Mouse (Mus musculus) urinary bladder, adult 2 months (tissue): ENCODE measurements around the gene Snrpa1. TPM values are rescaled to one million over a fixed set of nuclear protein-coding genes. Genes with fewer than 3 reads are reported as not detected.
A peak's percentile ranks its signal among the peaks of the same experiment; 100 is the strongest.

Experiments
- DNase-seq: peaks from one replicate; pipeline ENCODE4 v3.0.0; 2022; ENCODE audit warnings: low spot score
- polyA plus RNA-seq: library from polyadenylated mRNA; depleted of rRNA; stranded (reverse); fragments of >200 nt; gene quantifications from 2 replicates; pipeline ENCODE4 v1.2.3, GENCODE M21; 2012

The Snrpa1 gene
- polyA plus RNA-seq, 1 experiment = 35.5 TPM

GRCm38 (mm10) chr7:66079364-66080230 is 20.8 kb downstream of the Snrpa1 start, which contains the start of gene Selenos:
Gene Selenos (plus strand): TSS chr7:66079649.
- peak; percentile 87 for DNase-seq

- DNase-seq = no peak
Measured at GRCm38 (mm10) chr7:66080231-66080613, 21.4 kb downstream of the Snrpa1 start.

DNA sequence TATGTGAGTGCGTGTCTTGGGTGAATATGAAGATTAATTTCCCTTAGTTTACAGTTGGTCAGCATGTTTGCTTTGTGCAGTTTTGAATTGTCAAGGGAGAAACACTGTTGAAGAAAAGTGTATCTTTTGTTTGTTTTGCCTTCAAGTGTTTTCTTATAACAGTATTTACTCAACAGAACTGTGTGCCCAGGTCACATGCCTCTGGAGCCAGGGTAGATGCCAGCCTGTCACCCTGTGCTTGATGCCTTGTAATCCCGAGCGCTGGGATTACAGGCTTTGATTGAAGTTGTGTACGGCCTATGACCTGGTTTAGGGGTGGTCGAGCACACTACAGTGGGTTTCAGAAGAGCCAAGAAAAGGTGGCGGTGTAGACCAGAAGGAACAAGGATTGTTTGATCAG is 25.0 kb downstream of the Snrpa1 start:
- DNase-seq = no peak

- no peak for DNase-seq
Measured at GRCm38 (mm10) chr7:66084546-66084945, 25.7 kb downstream of the Snrpa1 start.

GRCm38 (mm10) chr7:66087652-66088051 is 28.8 kb downstream of the Snrpa1 start:
- DNase-seq = no peak

DNA sequence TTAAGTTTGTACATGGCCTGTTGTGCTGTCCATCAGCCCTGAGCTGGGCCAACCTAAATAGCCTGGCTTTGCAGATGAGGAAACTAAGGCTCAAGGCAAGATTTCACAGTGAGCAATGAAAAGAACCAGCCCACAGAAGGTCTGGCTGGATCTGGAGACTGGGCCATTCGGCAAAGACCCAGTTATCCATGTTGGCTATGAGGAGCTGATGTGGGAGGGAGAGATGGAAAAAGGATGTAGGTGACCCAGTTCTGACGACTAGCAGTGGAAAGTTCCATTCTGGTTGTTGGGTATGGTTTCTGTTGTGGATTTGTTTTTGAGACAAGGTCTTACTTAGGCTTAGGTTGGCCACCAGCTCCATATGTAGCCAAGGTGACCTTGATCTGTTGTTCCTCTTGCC is 29.3 kb downstream of the Snrpa1 start:
- DNase-seq = no peak

DNA sequence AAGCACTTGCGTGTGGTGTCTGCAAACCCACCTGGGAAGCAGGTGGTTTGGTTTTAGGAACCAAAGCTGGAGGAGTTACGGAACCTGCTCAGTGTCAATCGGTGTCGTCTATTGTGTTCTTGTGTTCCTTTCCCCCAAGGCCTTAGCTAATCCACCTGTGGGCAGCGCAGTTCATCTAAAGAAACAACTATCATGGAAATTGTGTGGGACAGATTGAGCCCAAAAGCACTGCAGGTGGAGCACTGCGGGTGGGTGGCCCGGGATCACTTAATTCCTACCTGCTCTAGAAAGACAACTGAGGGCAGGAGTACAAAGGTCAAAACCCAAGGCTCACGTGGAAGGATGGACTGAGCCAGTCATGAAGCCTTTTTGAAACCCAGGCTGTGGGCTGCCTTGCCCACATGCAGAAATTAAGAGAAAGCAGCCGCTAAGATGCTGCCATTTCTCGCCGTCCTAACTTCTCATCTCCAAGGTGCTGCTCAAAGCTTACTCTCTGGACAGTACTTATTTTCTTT is 31.9 kb downstream of the Snrpa1 start:
- no peak for DNase-seq

- DNase-seq = no peak
Measured at GRCm38 (mm10) chr7:66091553-66091952, 32.8 kb downstream of the Snrpa1 start.

DNA sequence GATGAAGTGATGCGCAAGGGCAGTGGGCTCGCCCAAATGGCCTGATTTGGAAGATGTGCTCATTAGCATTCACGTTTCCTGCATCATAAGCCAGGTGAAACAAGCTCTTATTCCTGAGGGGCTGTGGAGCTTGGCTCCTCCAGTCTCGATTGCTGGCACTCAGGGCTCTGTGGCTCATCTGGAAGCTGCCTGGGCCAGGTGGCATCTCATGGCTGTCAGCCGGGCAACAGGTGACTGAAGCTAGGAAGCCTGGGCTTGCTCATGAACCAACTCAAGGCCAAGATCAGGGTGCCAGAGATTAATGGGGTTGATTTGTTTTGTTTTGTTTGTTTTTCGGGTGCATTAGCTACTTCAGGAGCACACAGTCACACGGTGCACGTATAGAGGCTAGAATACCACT is 33.9 kb downstream of the Snrpa1 start:
- DNase-seq = no peak

GRCm38 (mm10) chr7:66094141-66094540 is 35.3 kb downstream of the Snrpa1 start:
- no peak for DNase-seq

DNA sequence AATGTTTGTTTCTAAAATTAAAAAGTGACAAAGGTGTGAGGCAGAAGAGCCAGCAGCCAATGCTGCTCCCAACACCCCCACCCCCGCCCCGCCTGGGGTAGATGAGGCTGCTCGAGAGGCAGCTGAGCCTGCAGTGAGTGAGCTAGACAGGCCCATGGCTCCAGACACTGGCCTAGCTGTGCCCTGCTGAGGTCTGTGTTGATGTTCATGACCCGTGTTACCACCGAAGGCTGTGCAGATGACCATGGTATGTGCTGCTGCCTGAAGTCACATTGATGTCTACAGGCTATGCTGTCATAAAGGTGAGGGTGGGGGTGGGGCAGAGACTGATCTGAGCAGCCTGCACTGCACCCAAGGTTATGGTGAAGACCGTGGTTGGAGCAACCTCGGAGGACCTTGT is 40.0 kb downstream of the Snrpa1 start:
- no peak for DNase-seq

DNA sequence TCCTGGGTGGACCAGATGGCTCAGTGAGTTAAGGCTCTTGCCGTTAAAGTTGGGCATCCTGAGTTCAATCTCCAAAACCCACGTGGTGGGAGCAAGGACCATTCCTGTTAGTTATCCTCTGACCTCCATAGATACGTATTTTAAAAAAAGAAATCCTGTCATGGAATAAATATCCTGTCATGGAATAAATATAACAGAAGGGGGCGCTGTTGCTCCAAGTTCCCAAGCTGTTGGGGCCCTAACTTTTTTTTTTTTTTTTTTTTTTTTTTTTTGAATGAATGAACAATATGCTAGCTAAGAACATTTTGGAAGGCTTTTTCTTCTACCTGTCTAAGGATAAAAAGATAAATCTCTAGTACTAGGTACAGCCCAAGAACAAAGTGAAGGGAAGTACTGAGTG is 43.1 kb downstream of the Snrpa1 start:
- no peak for DNase-seq

DNA sequence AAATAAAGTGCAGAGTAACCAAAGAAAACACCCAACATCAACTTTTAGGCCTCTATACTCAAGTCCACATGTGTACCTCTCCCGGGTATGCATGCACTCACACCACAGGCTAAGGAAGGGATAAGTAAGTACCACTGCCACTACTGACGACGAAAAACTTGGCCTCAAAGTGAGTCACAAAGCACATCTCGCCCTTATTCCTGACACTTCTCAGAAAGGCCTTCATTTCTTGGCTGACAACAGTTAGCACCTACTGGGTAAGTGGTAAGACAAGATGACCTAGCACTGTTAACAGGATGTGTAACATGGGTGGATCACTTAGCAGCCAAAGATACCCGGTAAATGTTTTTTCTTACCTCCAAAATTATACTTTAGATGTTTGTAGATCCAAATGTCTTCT is 45.7 kb downstream of the Snrpa1 start:
- DNase-seq = no peak

DNA sequence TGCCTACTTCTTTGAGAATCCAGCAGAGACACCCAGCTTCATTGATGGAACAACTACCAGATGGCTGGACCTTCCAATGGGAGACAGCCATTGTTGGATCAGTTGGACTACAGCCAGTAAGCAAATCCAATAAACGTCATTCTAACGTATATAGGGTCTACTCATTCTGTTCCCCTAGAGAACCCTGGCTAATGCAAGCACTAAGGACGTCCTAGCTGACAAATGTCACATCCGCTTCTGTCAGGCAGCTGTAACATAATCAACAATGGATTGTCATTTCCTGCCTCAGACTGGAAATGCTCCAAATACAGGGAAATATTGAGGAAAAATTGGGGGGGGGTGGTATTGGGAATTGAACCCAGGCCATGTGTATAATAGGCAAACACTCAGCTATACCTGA is 47.0 kb downstream of the Snrpa1 start:
- DNase-seq = no peak

GRCm38 (mm10) chr7:66106581-66107056 is 47.8 kb downstream of the Snrpa1 start:
- DNase-seq = no peak

- no peak for DNase-seq
Measured at GRCm38 (mm10) chr7:66107206-66107605, 48.4 kb downstream of the Snrpa1 start.

GRCm38 (mm10) chr7:66107930-66108329 is 49.1 kb downstream of the Snrpa1 start:
- no peak for DNase-seq

DNA sequence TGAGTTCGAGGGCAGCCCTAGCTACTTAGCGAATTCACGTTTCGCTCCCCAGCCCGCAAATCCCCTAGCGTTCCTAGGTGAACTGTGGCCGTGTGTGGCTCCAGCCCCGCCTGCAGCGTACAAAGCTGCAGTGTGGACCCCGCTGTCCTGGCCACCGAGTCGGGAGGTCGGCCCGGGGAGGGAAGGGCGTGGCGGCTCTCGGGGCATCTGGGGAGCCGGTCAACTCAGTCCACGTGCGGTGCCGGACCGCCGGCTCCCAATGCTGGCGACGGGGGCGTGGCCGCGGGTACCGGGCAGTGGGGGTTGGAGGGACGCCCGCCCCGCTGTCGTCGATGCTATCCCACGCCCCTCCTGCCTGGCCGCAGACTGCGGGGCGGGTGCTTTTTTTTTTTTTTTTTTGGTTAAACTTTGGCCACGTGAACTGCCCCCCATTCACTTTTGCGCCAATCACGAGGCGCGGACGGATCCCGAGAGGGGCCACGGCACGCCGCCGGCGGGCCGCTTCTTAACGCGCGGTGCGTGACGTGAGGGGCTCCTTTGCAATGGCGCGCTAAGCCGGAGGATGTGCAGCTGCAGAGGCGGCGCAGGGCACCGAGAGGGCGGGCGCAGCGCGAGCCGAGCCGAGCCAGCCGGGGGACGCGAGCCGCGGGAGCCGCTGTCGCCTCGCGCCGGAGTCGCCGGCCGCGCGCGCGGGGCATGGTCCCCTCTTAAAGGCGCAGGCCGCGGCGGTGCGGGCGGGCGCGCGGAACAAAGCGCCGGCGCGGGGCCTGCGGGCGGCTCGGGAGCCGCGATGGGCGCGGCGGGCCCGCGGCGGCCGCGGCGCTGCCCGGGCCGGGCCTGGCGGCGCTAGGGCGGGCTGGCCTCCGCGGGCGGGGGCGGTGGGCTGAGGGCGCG is 50.4 kb downstream of the Snrpa1 start, which contains the start of gene Chsy1:
TSS of gene Chsy1 (plus strand) at position 555 of the 894 bp plus-strand sequence.
- peak; percentile 91 for DNase-seq

- DNase-seq = peak; percentile 43
Measured at GRCm38 (mm10) chr7:66109855-66110635, 51.2 kb downstream of the Snrpa1 start.

DNA sequence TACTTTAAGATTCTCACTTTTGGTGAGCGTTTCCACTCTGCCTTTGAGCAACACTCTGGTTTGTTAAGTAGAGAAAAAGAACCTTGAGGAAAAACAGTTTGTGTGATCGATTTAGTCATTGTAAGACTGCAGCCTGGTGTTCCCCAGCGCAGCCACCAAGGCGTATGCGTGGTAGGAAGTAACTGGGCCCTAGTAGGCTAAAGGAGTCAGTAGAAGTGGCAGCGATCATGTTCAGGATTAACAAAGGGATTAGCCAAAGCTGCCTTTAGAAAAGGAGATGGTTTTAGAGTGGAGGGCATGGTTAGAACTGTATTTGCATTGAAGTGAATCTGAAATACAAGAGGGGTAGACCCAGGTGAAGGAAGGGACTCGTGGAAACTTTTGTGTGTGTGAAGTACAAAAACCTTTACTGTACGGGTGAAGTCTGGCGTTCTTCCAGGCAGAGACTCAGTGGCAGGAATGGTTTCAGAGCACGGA is 51.9 kb downstream of the Snrpa1 start:
- no peak for DNase-seq

GRCm38 (mm10) chr7:66111211-66111610 is 52.4 kb downstream of the Snrpa1 start:
- DNase-seq = no peak
